ENCODE assay signal across 35 mouse cellular contexts in genomic region chr5:111789904-111790303, GRCm38 (mm10). TPM values are rescaled to one million over a fixed set of nuclear protein-coding genes. Genes with fewer than 3 reads are reported as not detected.
DNase-seq lines count a peak whose midpoint lies in the region; ATAC-seq lines count a peak whose summit lies in the region.
"Had no signal": no experiment of that assay in that cellular context is flagged by ENCODE, and none has a peak within 500 bp of the region (broad histone marks: within the 10 kb centered on the region; RNA-seq: fewer than 3 reads in every experiment).

No protein-coding gene starts in this region.

- WGBS in heart, embryonic 12.5 days: 35% methylated on average over 4 of the region's 4 CpGs
- 37% methylated on average over 4 of the region's 4 CpGs for WGBS in kidney, embryonic 16.5 days
- 53% methylated on average over 4 of the region's 4 CpGs for WGBS in embryonic facial prominence, embryonic 10.5 days
- 35% methylated on average over 4 of the region's 4 CpGs for WGBS in liver, embryonic 13.5 days (ENCODE audit: insufficient replicate concordance)

- H3K27ac ChIP-seq in heart, embryonic 12.5 days (ENCODE audit: poor library complexity, severe bottlenecking): peak overlapping the region; percentile 29; the same call in 1 of the 2 replicates
- H3K27ac ChIP-seq in kidney, embryonic 16.5 days (ENCODE audit: low read length): 0 out of 2 replicates have a peak overlapping the region, but pooled peaks have one; percentile 44
- H3K27ac ChIP-seq in embryonic facial prominence, embryonic 10.5 days (replicated peaks): 0 out of 2 replicates have a peak overlapping the region, but pooled peaks have one; percentile 51
- H3K27ac ChIP-seq in liver, embryonic 13.5 days: no peak overlapping the region
- H3K27ac ChIP-seq: embryonic facial prominence, embryonic 13.5 days; forebrain, embryonic 15.5 days; intestine, embryonic 15.5 days; midbrain, embryonic 15.5 days; neural tube, embryonic 12.5 days had no signal

- ATAC-seq in heart, embryonic 12.5 days (ENCODE audit: insufficient number of reproducible peaks, low FRiP score): no peak
- ATAC-seq in kidney, embryonic 16.5 days (ENCODE audit: low FRiP score, low TSS enrichment): no peak
- ATAC-seq in liver, embryonic 13.5 days (ENCODE audit: low read depth): peak; percentile 57
- ATAC-seq: CD4-positive, CD25-positive, alpha-beta regulatory T cell, adult 4 months; forebrain, embryonic 15.5 days; hindbrain, embryonic 16.5 days; midbrain, embryonic 15.5 days had no signal

- no peaks in the 10 kb centered on the region for H3K9me3 ChIP-seq in heart, embryonic 12.5 days (replicated peaks)
- no peaks in the 10 kb centered on the region for H3K9me3 ChIP-seq in kidney, embryonic 16.5 days (ENCODE audit: low read length)
- H3K9me3 ChIP-seq in embryonic facial prominence, embryonic 10.5 days: no peaks in the 10 kb centered on the region
- no peaks in the 10 kb centered on the region for H3K9me3 ChIP-seq in liver, embryonic 13.5 days (replicated peaks)
- H3K9me3 ChIP-seq: embryonic facial prominence, embryonic 13.5 days; forebrain, embryonic 10.5 days; forebrain, embryonic 15.5 days; hindbrain, embryonic 10.5 days; intestine, embryonic 15.5 days; midbrain, embryonic 15.5 days; neural tube, embryonic 12.5 days had no signal

- DNase-seq in heart, postnatal 4 days: no peak
- no peak for DNase-seq in kidney, postnatal 25 days
- no peak for DNase-seq in embryonic facial prominence, embryonic 10.5 days (ENCODE audit: low spot score)
- DNase-seq in liver, embryonic 13.5 days: no peak
- DNase-seq in adrenal gland, postnatal 10 days: no peak
- DNase-seq: adrenal gland, postnatal 25 days; cerebellum, adult 11-12 months; cerebellum, adult 9-11 months; embryo, embryonic 11 days; kidney, adult 8-10 months; layer of hippocampus, adult 9-11 months; lung, postnatal 14 days; right cerebral cortex, adult 18-20 months; spleen, adult 18-20 months; thymus, postnatal 4 days had no signal

- H3K36me3 ChIP-seq in heart, embryonic 12.5 days: no peaks in the 10 kb centered on the region
- H3K36me3 ChIP-seq in kidney, embryonic 16.5 days (ENCODE audit: insufficient read depth, low read length): no peaks in the 10 kb centered on the region
- no peaks in the 10 kb centered on the region for H3K36me3 ChIP-seq in embryonic facial prominence, embryonic 10.5 days (replicated peaks)
- no peaks in the 10 kb centered on the region for H3K36me3 ChIP-seq in liver, embryonic 13.5 days
- H3K36me3 ChIP-seq: embryonic facial prominence, embryonic 13.5 days; forebrain, embryonic 10.5 days; forebrain, embryonic 15.5 days; hindbrain, embryonic 10.5 days; intestine, embryonic 15.5 days; midbrain, embryonic 15.5 days; neural tube, embryonic 12.5 days had no signal

- H3K9ac ChIP-seq in heart, embryonic 12.5 days: no peak overlapping the region
- H3K9ac ChIP-seq in kidney, embryonic 16.5 days (replicated peaks; ENCODE audit: low read length): no peak overlapping the region
- H3K9ac ChIP-seq in liver, embryonic 13.5 days: no peak overlapping the region
- H3K9ac ChIP-seq: embryonic facial prominence, embryonic 13.5 days; forebrain, embryonic 15.5 days; intestine, embryonic 15.5 days; lung, embryonic 14.5 days; midbrain, embryonic 15.5 days; neural tube, embryonic 12.5 days had no signal

- H3K27me3 ChIP-seq in heart, embryonic 12.5 days (replicated peaks): no peaks in the 10 kb centered on the region
- H3K27me3 ChIP-seq in kidney, embryonic 16.5 days (ENCODE audit: insufficient read depth, low read length): no peaks in the 10 kb centered on the region
- H3K27me3 ChIP-seq in embryonic facial prominence, embryonic 10.5 days (replicated peaks; ENCODE audit: low read depth, poor library complexity, severe bottlenecking): no peaks in the 10 kb centered on the region
- no peaks in the 10 kb centered on the region for H3K27me3 ChIP-seq in liver, embryonic 13.5 days
- H3K27me3 ChIP-seq: embryonic facial prominence, embryonic 13.5 days; forebrain, embryonic 15.5 days; intestine, embryonic 15.5 days; midbrain, embryonic 15.5 days; neural tube, embryonic 12.5 days had no signal

- no peak overlapping the region for H3K4me3 ChIP-seq in heart, embryonic 12.5 days
- H3K4me3 ChIP-seq in kidney, embryonic 16.5 days (ENCODE audit: low read length): no peak overlapping the region
- no peak overlapping the region for H3K4me3 ChIP-seq in embryonic facial prominence, embryonic 10.5 days
- no peak overlapping the region for H3K4me3 ChIP-seq in liver, embryonic 13.5 days (replicated peaks)
- H3K4me3 ChIP-seq: embryonic facial prominence, embryonic 13.5 days; forebrain, embryonic 10.5 days; forebrain, embryonic 15.5 days; hindbrain, embryonic 10.5 days; intestine, embryonic 15.5 days; midbrain, embryonic 15.5 days; neural tube, embryonic 12.5 days had no signal

- peaks cover 52% of the 10 kb centered on the region for H3K4me1 ChIP-seq in heart, embryonic 12.5 days (replicated peaks)
- H3K4me1 ChIP-seq in kidney, embryonic 16.5 days (ENCODE audit: insufficient read depth, low read length): peaks cover 37% of the 10 kb centered on the region
- H3K4me1 ChIP-seq in embryonic facial prominence, embryonic 10.5 days: peaks cover 42% of the 10 kb centered on the region
- H3K4me1 ChIP-seq in liver, embryonic 13.5 days (replicated peaks): peaks cover 12% of the 10 kb centered on the region; the same call in 1 of the 2 replicates
- H3K4me1 ChIP-seq: midbrain, embryonic 15.5 days had no signal

- no peak overlapping the region for H3K4me2 ChIP-seq in heart, embryonic 12.5 days
- no peak overlapping the region for H3K4me2 ChIP-seq in kidney, embryonic 16.5 days (replicated peaks; ENCODE audit: low read depth, low read length)
- H3K4me2 ChIP-seq in liver, embryonic 13.5 days: no peak overlapping the region
- H3K4me2 ChIP-seq: embryonic facial prominence, embryonic 13.5 days; forebrain, embryonic 15.5 days; intestine, embryonic 15.5 days; lung, embryonic 14.5 days; midbrain, embryonic 15.5 days; neural tube, embryonic 12.5 days had no signal

RNA-seq across cellular contexts. Expression of gene Gm26897, which starts 56.2 kb away (rescaled TPM):
- polyA plus RNA-seq in heart, embryonic 12.5 days (2016; fragmentation: Nextera tagmentation; extraction: Ambion mirVana): not detected in 2 replicates
- not detected for total RNA-seq in heart, postnatal 4 days (2021)
- not detected in 2 replicates for polyA plus RNA-seq in kidney, embryonic 16.5 days (2015; fragmentation: Nextera tagmentation; extraction: Ambion mirVana)
- not detected in 2 replicates for polyA plus RNA-seq in embryonic facial prominence, embryonic 10.5 days (2016; fragmentation: Nextera tagmentation; extraction: Ambion mirVana)
- polyA plus RNA-seq in liver, embryonic 13.5 days (2015; fragmentation: Nextera tagmentation; extraction: Ambion mirVana): not detected in 2 replicates
- not detected for total RNA-seq in adrenal gland, postnatal 10 days (2021)
- total RNA-seq: adrenal gland, postnatal 25 days; gastrocnemius, adult 18-20 months; gastrocnemius, postnatal 4 days; left cerebral cortex, postnatal 10 days; liver, adult 2 months had no signal
- polyA plus RNA-seq: CD4-positive, CD25-positive, alpha-beta regulatory T cell, adult 4 months; embryonic facial prominence, embryonic 13.5 days; forebrain, embryonic 10.5 days; forebrain, embryonic 15.5 days; frontal cortex, adult 2 months; hindbrain, embryonic 10.5 days; hindbrain, embryonic 16.5 days; intestine, embryonic 15.5 days; limb, embryonic 11.5 days; liver, adult 2 months; lung, embryonic 14.5 days; midbrain, embryonic 15.5 days; neural tube, embryonic 12.5 days; testis, adult 2 months; thymus, postnatal 0 days had no signal
